Mouse (Mus musculus) cortical plate, adult 2 months (tissue): ENCODE results near the gene Hoxc6. TPM values are rescaled to one million over a fixed set of nuclear protein-coding genes. Genes with fewer than 3 reads are reported as not detected.

Experiments used
- H3K27ac ChIP-seq: fragments of 200-500 bp; 2 replicates; pipeline ENCODE4 v1.5.1; 2012; ENCODE audit warnings: low read length, control low read depth, inconsistent platforms; ENCODE audit not compliant: insufficient read depth
- H3K4me1 ChIP-seq: fragments of 200-500 bp; 2 replicates; pipeline ENCODE4 v1.6.1; 2011; ENCODE audit warnings: low read length; ENCODE audit not compliant: control insufficient read depth, insufficient read depth
- H3K4me3 ChIP-seq: fragments of 200-500 bp; 2 replicates; pipeline ENCODE4 v1.5.1; 2011; ENCODE audit warnings: mild to moderate bottlenecking, low read length, control low read depth; ENCODE audit not compliant: insufficient read depth
- CTCF ChIP-seq: fragments of 200-500 bp; IDR thresholded peaks from 2 replicates; pipeline ENCODE4 v1.5.1; 2011; ENCODE audit warnings: mild to moderate bottlenecking, control low read depth, low read length; ENCODE audit not compliant: insufficient read depth; ENCODE audit errors: extremely low read depth
- POLR2A ChIP-seq: fragments of 200-500 bp; IDR thresholded peaks from 2 replicates; pipeline ENCODE4 v1.6.1; 2011; ENCODE audit warnings: mild to moderate bottlenecking, low read length, control low read depth; ENCODE audit not compliant: insufficient read depth; ENCODE audit errors: extremely low read depth
- polyA plus RNA-seq: library from polyadenylated mRNA; depleted of rRNA; stranded (reverse); fragments of >200 nt; gene quantifications from 2 replicates; pipeline ENCODE4 v1.2.3, GENCODE M21; 2012; rRNA removed

Gene Hoxc6
- polyA plus RNA-seq = not detected in 2 replicates

DNA sequence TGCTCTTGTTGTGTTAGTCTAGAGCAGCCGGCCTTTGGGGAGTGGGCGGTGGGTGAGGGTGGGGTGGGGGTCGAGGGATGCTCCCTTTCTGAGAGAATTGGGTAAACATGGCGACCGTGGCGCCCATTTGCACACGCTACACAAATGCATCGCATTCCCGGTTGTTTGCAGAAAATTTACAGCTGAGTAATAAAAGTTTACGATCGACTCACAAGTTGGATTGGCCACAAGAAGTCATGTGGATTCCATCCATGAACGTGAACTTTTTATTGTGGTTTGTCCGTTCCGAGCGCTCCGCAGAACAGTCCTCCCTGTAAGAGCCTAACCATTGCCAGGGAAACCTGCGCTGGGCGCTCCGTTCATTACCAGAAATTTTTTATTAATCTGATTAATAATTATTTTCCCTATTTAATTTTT is at the start of gene Hoxc6:
Gene Hoxc6, plus strand, starts transcription at position 319 of the 417 bp plus-strand sequence.
- 0 out of 2 replicates have a peak within 1 kb of the TSS, but pooled peaks have one; percentile 13 for H3K4me3 ChIP-seq
- H3K4me1 ChIP-seq = no peaks in the 10 kb centered on the region
- H3K27ac ChIP-seq = no peak within 1 kb of the TSS
- no peak for TF ChIP-seq CTCF
- no peak for TF ChIP-seq POLR2A

DNA sequence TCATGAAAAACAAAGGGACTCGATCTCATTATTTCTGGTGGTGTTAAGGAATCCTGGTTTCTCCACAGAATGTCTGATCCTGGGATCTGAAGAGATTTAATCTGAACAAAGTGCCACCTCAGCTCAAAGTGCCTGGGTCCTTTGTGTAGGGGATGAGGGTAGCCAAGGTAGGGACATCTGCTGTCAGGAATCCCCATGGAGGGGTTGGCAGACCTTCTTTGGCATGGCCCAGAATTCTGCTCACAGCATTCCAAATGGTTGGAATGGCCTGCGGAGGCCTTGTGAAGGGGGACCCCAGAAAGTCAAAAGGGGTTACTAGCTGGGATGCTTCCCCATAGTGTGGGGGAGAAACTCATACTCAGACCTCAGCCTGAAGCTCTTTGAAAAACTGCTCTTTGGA is 49.2 kb upstream of the Hoxc6 start:
- TF ChIP-seq CTCF (no peak), POLR2A (no peak)
- Histone ChIP-seq H3K27ac (no peak overlapping the region), H3K4me1 (no peaks in the 10 kb centered on the region), H3K4me3 (no peak overlapping the region)

DNA sequence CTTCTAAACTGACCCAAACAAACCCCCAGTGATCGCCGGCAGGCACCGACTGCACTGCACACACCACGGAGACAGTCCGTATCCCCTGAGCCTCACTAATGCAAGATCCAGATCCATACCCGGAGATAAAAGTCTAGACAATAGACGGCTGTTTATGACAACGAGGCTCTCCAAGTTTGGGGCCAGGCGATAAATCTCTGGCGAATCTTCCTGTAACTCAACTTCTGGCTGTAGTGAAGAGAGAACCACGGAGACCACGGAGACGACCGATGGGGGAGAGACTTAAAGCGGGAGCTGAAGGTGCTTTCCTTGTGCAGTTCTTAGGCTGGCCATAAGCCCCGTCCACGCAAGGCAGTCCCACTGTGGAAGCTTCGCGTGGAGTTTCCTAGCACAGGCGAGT is 48.4 kb upstream of the Hoxc6 start:
- Histone ChIP-seq H3K27ac (no peak overlapping the region), H3K4me1 (no peaks in the 10 kb centered on the region), H3K4me3 (no peak overlapping the region)
- TF ChIP-seq POLR2A = no peak
- TF ChIP-seq CTCF = no peak

DNA sequence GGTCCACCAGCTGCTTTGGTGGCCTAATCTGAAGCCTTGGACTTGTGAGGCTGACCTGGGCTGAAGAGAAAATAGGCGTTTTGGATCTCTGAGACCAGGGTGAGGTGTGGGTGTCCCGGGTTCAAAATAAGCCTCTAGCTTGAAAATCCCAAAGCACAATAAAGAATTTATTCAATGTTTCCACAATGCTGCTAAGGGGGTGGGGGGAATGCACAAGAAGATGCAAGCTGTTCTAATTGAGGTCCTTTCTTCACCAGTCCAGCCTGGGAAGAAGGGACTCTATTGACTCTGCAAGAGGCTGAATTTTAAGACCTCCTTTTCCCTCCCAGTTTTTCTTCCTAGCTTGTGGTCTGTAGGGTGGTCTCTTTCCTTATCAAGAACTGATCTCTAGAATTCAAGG is 47.2 kb upstream of the Hoxc6 start:
- Histone ChIP-seq H3K27ac (no peak overlapping the region), H3K4me1 (no peaks in the 10 kb centered on the region), H3K4me3 (no peak overlapping the region)
- TF ChIP-seq POLR2A (no peak), CTCF (no peak)

DNA sequence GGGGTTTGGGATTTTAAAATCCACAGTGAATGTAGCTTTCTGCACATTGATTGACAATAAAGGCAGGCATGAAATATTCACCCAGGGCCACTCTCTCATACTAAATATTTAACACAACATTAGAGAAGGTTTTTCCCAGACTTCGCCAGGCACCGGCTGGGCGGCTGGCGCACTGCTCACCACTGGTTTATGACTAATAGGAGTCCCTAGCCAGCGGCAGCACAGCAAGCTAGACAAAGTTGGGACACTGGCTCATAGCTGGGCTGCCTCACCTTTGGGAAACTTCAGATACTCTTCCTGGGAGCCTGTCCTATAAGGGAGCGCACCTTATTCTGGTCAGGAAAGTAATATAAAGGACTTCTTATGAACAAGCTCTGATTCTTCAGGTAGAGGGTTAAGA is 44.5 kb upstream of the Hoxc6 start:
- TF ChIP-seq CTCF (no peak), POLR2A (no peak)
- no peak overlapping the region for H3K4me3 ChIP-seq
- no peak overlapping the region for H3K27ac ChIP-seq
- H3K4me1 ChIP-seq = no peaks in the 10 kb centered on the region

DNA sequence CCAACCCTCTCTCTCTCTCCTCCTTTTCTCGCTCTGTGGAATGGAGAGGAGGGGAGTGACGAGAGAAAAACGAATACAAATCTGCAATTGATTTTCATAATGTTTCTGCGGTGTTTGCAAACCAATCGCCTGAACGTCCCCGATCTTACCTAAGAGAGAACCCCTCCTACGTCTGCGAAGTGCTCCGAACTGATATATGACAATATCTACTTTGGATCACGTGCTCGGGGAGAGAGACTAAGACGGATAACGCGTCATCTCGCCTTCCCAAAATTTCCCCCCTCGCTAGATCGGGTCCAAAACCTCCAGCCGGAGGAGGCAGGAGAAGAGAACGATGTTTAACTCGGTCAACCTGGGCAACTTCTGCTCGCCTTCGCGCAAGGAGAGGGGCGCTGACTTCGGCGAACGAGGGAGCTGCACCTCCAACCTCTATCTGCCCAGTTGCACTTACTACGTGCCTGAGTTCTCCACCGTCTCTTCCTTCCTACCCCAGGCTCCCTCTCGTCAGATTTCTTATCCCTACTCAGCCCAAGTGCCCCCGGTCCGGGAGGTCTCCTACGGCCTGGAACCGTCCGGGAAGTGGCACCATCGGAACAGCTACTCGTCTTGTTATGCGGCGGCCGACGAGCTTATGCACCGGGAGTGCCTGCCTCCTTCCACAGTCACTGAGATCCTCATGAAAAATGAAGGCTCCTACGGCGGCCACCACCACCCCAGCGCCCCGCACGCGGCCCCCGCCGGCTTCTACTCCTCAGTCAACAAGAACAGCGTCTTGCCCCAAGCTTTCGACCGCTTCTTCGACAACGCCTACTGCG is 43.7 kb upstream of the Hoxc6 start, which contains the start of gene Hoxc11:
Gene Hoxc11, plus strand, starts transcription at position 236 of the 815 bp plus-strand sequence.
- no peak within 1 kb of the TSS for H3K4me3 ChIP-seq
- H3K4me1 ChIP-seq = no peaks in the 10 kb centered on the region
- no peak within 1 kb of the TSS for H3K27ac ChIP-seq
- TF ChIP-seq POLR2A (no peak), CTCF (no peak)

DNA sequence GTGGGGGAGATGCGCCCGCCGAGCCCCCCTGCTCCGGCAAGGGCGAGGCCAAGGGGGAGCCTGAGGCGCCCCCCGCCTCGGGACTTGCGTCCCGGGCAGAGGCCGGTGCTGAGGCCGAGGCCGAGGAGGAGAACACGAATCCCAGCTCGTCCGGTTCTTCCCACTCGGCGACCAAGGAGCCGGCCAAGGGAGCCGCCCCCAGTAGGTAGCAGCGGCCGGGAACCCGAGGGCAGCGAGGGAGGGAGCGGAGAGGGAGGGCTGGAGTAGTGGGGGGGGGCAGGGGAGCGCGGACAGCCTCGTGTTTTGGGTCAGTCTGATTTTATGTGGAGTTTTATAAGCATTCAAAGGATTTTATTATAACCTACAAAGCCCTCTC is 43.1 kb upstream of the Hoxc6 start:
- H3K4me1 ChIP-seq = no peaks in the 10 kb centered on the region
- no peak for TF ChIP-seq CTCF
- TF ChIP-seq POLR2A = no peak
- no peak overlapping the region for H3K27ac ChIP-seq
- no peak overlapping the region for H3K4me3 ChIP-seq

DNA sequence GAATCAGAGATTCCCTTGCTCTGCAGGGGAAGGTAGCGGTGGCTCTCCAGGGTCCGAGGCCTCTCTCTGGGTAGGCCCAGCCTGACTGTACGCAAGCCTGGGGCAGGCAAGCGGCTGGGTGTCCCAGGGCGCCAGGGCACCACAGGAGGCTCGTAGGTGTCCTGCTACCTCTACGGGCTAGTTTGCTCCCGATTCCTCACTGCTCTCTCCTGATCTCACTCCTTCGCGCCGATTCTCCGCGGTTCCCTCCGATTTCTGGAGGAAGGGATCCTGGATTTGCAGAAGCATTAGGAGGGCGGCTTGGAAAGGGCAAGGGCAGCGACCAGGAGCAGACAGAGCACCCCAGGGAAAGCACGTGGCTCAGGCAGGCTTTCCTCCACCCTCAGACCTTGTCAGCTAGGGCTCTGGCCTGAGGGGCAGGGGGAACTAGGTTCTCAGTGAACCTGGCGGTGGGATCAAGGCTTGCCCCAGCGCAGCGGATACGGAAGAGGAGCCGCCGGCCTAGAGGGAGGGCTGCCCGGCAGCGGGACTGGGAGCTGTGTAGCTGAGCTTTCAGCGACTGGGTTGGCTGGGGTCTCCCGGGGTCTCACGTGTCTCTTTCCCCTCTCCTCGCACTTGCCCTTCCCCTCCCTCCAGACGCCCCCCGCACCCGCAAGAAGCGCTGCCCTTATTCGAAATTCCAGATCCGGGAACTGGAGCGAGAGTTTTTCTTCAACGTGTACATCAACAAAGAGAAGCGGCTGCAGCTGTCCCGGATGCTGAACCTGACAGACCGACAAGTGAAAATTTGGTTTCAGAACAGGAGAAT is 42.0 kb upstream of the Hoxc6 start:
- TF ChIP-seq CTCF (no peak), POLR2A (no peak)
- H3K27ac ChIP-seq = no peak overlapping the region
- no peak overlapping the region for H3K4me3 ChIP-seq
- H3K4me1 ChIP-seq = no peaks in the 10 kb centered on the region

DNA sequence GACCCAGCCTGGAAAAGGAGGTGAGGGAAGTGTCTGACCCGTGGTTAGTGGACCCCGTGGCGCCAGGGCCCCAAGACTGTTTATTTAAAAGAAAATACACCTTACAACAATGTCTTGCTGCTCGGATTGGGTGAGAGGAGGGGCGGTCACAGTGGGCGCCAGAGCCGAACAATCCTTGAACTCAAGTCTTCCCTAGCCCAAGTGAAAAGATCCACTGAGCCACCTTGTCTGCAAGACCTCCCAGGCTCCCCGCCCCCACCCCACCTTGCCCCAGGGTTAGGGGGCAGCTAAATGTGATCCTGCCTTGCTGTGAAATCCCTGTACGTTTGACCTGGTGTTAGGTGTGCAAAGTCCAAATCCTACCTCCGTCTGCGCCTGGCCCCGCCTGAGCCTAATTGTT is 41.2 kb upstream of the Hoxc6 start:
- Histone ChIP-seq H3K27ac (no peak overlapping the region), H3K4me1 (no peaks in the 10 kb centered on the region), H3K4me3 (no peak overlapping the region)
- TF ChIP-seq CTCF (no peak), POLR2A (no peak)

DNA sequence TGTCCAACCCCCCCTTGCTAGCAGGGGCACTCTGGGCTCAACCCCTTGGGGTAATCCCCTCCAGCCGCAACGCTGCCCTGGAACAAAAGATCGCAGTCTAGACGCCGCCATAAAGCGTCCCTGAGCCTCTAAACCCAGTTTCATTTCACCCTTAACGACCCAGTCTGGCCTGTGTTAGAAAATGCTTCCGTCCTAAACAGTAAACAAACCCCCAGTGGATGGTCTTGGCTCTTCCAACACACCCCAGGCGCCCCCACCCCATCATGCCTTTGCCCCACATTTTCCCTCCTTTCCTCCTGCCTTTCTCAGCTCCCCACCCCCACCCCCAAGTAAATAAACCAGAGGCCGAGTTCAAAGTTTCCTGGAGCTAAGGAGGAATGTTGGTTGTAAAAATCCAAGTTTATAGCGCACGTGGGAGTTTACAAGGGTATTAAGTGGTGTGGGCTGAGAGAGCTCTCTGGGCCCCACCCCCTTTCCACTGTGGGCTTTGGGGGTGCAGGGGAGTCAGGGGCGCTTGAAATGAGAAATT is 38.3 kb upstream of the Hoxc6 start:
- H3K4me1 ChIP-seq = no peaks in the 10 kb centered on the region
- H3K27ac ChIP-seq = no peak overlapping the region
- H3K4me3 ChIP-seq = no peak overlapping the region
- TF ChIP-seq POLR2A = no peak
- no peak for TF ChIP-seq CTCF
